Mouse (Mus musculus) erythroblast, adult 5-6 weeks (primary cell): ENCODE measurements around the gene Pask. TPM values are rescaled to one million over a fixed set of nuclear protein-coding genes. Genes with fewer than 3 reads are reported as not detected.
"Not testable (repeated sequence)": the region's sequence is repeated elsewhere in the genome, so short reads cannot be mapped to it uniquely, and the experiment has no call there.

Experiments
- ATAC-seq: replicated peaks from 2 replicates; pipeline ENCODE4 v1.8.0; 2016; ENCODE audit warnings: moderate number of reproducible peaks, mild to moderate bottlenecking, moderate TSS enrichment, inconsistent platforms; ENCODE audit not compliant: poor library complexity, low FRiP score, severe bottlenecking
- total RNA-seq, 2 experiments: library from RNA; stranded (forward) in 1 of 2; stranded (reverse) in 1 of 2; fragments of 150-400 nt in 1 of 2; fragments of 200-764, 138-1000 nt in 1 of 2; gene quantifications; 2 replicates each; pipeline versions ENCODE4 v1.2.3 to v1.2.4; 2015 to 2017; ENCODE audit warnings: low replicate concordance in 2 of 2

Gene Pask
- total RNA-seq (2015; ENCODE audit: low replicate concordance), result 6.5 and 11.0 TPM in 2 replicates
- 13.1 and 14.6 TPM in 2 replicates for total RNA-seq (2017; ENCODE audit: low replicate concordance)

- ATAC-seq, result peak; percentile 85
These were observed at the start of gene Pask, which contains the start of gene Ppp1r7 for GRCm38 (mm10) chr1:93342648-93343503. TSS of gene Pask (minus strand) at chr1:93343482. TSS of gene Ppp1r7 (plus strand) at chr1:93342854.

GRCm38 (mm10) chr1:93388906-93389305 lies 45.6 kb upstream of the Pask start:
- ATAC-seq, result no peak

- ATAC-seq, result no peak
These were observed 43.9 kb upstream of the Pask start for GRCm38 (mm10) chr1:93387198-93387597.

- no peak for ATAC-seq
These were observed 35.8 kb upstream of the Pask start for GRCm38 (mm10) chr1:93379117-93379516.

GRCm38 (mm10) chr1:93377307-93377706 lies 34.0 kb upstream of the Pask start:
- ATAC-seq, result no peak

- no peak for ATAC-seq
These were observed 30.4 kb upstream of the Pask start, which contains the start of gene Ano7 for GRCm38 (mm10) chr1:93373665-93374064. TSS of gene Ano7 (plus strand) at chr1:93373930.

GRCm38 (mm10) chr1:93365641-93366040 lies 22.4 kb upstream of the Pask start:
- no peak for ATAC-seq

GRCm38 (mm10) chr1:93362661-93363060 lies 19.4 kb upstream of the Pask start:
- ATAC-seq, result no peak

- no peak for ATAC-seq
These were observed 9.4 kb upstream of the Pask start for GRCm38 (mm10) chr1:93352724-93353123.

GRCm38 (mm10) chr1:93349701-93350100 lies 6.4 kb upstream of the Pask start:
- ATAC-seq, result no peak

GRCm38 (mm10) chr1:93347176-93347575 lies 3.9 kb upstream of the Pask start:
- no peak for ATAC-seq

GRCm38 (mm10) chr1:93343504-93344047 lies 294 bp upstream of the Pask start:
- ATAC-seq, result peak; percentile 91

- ATAC-seq, result no peak
These were observed 8.7 kb downstream of the Pask start for GRCm38 (mm10) chr1:93334621-93335020.

GRCm38 (mm10) chr1:93326446-93326845 lies 16.8 kb downstream of the Pask start:
- no peak for ATAC-seq

- no peak for ATAC-seq
These were observed 19.3 kb downstream of the Pask start for GRCm38 (mm10) chr1:93323973-93324372.

- ATAC-seq, result peak; percentile 99
These were observed 37.5 kb downstream of the Pask start, which contains the start of gene Mterf4 for GRCm38 (mm10) chr1:93305581-93306337. TSS of gene Mterf4 (minus strand) at chr1:93305915.

GRCm38 (mm10) chr1:93300578-93300977 lies 42.7 kb downstream of the Pask start:
- no peak for ATAC-seq

- no peak for ATAC-seq
These were observed 43.5 kb downstream of the Pask start for GRCm38 (mm10) chr1:93299791-93300190.

- not testable (repeated sequence) for ATAC-seq
These were observed 48.8 kb downstream of the Pask start for GRCm38 (mm10) chr1:93294491-93294890.

- no peak for ATAC-seq
These were observed 51.3 kb downstream of the Pask start for GRCm38 (mm10) chr1:93292006-93292405.
